Mouse (Mus musculus) kidney, embryonic 15.5 days (tissue): ENCODE measurements around the gene Gm20662. TPM values are rescaled to one million over a fixed set of nuclear protein-coding genes. Genes with fewer than 3 reads are reported as not detected.

Source experiments
- ATAC-seq: fragments of 200-750 bp; cut with Nextera tagmentation; replicated peaks from 2 replicates; pipeline ENCODE4 v1.8.0; 2017; ENCODE audit warnings: moderate TSS enrichment; ENCODE audit not compliant: low FRiP score
- H3K27ac ChIP-seq: fragments of 300-500 bp; sonication (generic); 2 replicates; pipeline ENCODE4 v1.5.1; 2015; ENCODE audit warnings: mild to moderate bottlenecking, inconsistent platforms
- H3K27me3 ChIP-seq: fragments of 300-500 bp; sonication (generic); 2 replicates; pipeline ENCODE4 v1.6.1; 2015; ENCODE audit warnings: inconsistent platforms
- H3K36me3 ChIP-seq: fragments of 300-500 bp; sonication (generic); 2 replicates; pipeline ENCODE4 v1.6.1; 2015; ENCODE audit warnings: inconsistent platforms
- H3K4me1 ChIP-seq: fragments of 300-500 bp; sonication (generic); 2 replicates; pipeline ENCODE4 v1.6.1; 2015; ENCODE audit warnings: inconsistent platforms
- H3K4me2 ChIP-seq: fragments of 300-500 bp; sonication (generic); 2 replicates; pipeline ENCODE4 v1.6.1; 2015; ENCODE audit warnings: moderate library complexity, mild to moderate bottlenecking, inconsistent platforms
- H3K4me3 ChIP-seq: fragments of 300-500 bp; sonication (generic); replicated peaks from 2 replicates; pipeline ENCODE4 v1.5.1; 2015; ENCODE audit warnings: mild to moderate bottlenecking, inconsistent platforms
- H3K9ac ChIP-seq: fragments of 300-500 bp; sonication (generic); 2 replicates; pipeline ENCODE4 v1.6.1; 2015; ENCODE audit warnings: mild to moderate bottlenecking, inconsistent platforms
- H3K9me3 ChIP-seq: fragments of 300-500 bp; sonication (generic); replicated peaks from 2 replicates; pipeline ENCODE4 v1.6.1; 2016; ENCODE audit warnings: inconsistent platforms
- WGBS: fragments of 180-500 bp; shearing (Covaris S2); methylation state at CpG from one replicate; pipeline ENCODE4 v1.1.7; 2015; ENCODE audit warnings: mixed read lengths; 5-methylcytosine and 5-hydroxymethylcytosine counted together
- polyA plus RNA-seq: library from polyadenylated mRNA; unstranded; fragments of >200 nt; fragmentation: Nextera tagmentation; extraction: Ambion mirVana; gene quantifications from 2 replicates; pipeline ENCODE4 v1.2.1, GENCODE M21; 2015

The Gm20662 gene
- polyA plus RNA-seq, 1 experiment from 2014 or later: 0.74 TPM

DNA sequence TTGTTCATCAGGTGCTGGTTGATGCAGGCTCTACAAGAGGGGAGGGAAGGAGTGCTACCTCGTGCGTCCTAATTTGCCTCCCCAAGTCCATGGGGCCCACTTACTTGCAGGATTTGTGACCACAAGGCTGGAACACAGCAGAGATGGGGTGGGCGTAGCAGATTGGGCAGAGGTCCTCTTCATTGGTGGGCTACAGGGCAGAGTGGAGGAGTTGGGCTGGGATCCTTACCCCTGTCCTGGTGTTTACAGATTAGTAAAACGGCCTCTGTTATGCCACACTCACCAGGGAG is 55.7 kb downstream of the Gm20662 start:
- H3K4me1 ChIP-seq: peaks cover 38% of the 10 kb centered on the region
- peaks cover 64% of the 10 kb centered on the region for H3K36me3 ChIP-seq
- H3K27ac ChIP-seq: no peak overlapping the region
- H3K27me3 ChIP-seq: no peaks in the 10 kb centered on the region
- H3K9me3 ChIP-seq: no peaks in the 10 kb centered on the region
- ATAC-seq: no peak
- no peak overlapping the region for H3K4me3 ChIP-seq
- 81% methylated on average over 4 of the region's 4 CpGs for WGBS
- H3K4me2 ChIP-seq: no peak overlapping the region
- no peak overlapping the region for H3K9ac ChIP-seq

DNA sequence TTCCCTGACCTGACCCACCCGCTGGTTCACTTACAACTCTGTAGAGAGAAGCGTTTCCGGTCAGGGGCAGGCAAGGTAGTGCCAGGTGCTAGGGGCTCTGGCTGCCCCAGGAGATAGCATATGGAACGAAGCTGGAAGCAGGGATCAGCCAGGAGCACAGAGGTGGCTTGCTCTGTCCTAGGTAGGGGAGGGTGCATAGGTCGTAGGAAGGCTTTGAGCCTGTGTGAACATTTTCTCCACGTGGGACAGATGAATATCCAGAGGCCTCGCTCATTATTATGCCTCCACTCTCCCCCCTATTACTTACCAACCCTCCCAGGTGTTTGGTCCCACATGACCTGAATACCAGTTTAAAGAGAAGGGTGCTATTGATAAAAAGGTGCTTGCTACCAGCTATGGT is 56.3 kb downstream of the Gm20662 start:
- H3K4me1 ChIP-seq: peaks cover 37% of the 10 kb centered on the region
- no peak overlapping the region for H3K4me2 ChIP-seq
- no peak overlapping the region for H3K4me3 ChIP-seq
- H3K27ac ChIP-seq: peak overlapping the region; percentile 11; the same call in 1 of the 2 replicates
- H3K9ac ChIP-seq: no peak overlapping the region
- WGBS: 72% methylated on average over 7 of the region's 7 CpGs
- no peaks in the 10 kb centered on the region for H3K9me3 ChIP-seq
- peaks cover 64% of the 10 kb centered on the region for H3K36me3 ChIP-seq
- no peak for ATAC-seq
- H3K27me3 ChIP-seq: no peaks in the 10 kb centered on the region

DNA sequence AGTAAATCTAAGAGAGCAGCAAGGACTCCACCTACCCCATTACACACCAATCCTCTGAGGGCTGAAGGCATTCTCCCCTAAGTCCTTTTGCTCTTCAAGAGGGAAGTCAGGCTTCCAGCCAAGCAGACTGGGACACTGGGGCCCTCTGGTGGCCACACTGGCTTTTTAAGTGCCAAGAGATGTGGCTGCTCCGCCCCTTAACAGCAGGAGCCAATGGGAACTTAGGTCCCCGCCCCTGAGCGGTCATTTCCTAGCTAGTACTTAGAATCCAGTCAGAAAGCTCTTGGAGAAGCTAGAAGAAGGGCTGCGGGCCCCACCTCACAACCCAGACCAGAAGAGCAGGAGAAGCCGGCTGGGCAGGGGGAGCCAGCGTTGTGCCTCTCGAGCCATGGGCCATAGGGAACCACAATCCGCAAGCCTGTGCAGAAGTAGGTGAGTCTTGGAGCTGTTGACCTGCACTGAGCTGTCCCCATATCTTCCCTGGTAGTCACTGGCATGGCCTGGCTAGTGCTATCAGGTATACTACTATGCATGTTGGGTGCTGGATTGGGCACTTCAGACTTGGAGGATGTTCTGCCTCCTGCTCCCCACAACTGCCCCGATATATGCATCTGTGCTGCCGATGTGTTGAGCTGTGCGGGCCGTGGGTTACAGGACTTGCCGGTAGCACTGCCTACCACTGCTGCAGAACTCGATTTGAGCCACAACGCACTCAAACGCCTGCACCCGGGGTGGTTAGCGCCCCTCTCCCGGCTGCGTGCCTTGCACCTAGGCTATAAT is 56.9 kb downstream of the Gm20662 start, which contains the start of gene Amigo3:
TSS of gene Amigo3 (plus strand) at position 275 of the 780 bp plus-strand sequence.
- Histone ChIP-seq H3K27ac (peak within 1 kb of the TSS; percentile 62), H3K9ac (peak within 1 kb of the TSS; percentile 44), H3K36me3 (peaks cover 67% of the 10 kb centered on the region), H3K4me1 (peaks cover 30% of the 10 kb centered on the region), H3K27me3 (no peaks in the 10 kb centered on the region), H3K4me3 (peak within 1 kb of the TSS; percentile 30), H3K4me2 (peak within 1 kb of the TSS; percentile 55), H3K9me3 (no peaks in the 10 kb centered on the region)
- WGBS: 55% methylated on average over 20 of the region's 20 CpGs
- ATAC-seq: peak; percentile 44

DNA sequence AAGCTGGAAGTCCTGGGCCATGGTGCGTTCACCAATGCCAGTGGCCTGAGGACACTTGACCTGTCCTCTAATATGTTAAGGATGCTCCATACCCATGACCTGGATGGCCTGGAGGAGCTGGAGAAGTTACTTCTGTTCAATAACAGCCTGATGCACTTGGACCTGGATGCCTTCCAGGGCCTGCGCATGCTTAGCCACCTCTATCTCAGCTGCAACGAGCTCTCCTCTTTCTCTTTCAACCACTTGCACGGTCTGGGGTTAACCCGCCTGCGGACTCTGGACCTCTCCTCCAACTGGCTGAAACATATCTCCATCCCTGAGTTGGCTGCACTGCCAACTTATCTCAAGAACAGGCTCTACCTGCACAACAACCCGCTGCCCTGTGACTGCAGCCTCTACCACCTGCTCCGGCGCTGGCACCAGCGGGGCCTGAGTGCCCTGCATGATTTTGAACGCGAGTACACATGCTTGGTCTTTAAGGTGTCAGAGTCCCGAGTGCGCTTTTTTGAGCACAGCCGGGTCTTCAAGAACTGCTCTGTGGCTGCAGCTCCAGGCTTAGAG is 57.6 kb downstream of the Gm20662 start:
- no peak for ATAC-seq
- Histone ChIP-seq H3K27me3 (no peaks in the 10 kb centered on the region), H3K4me1 (peaks cover 26% of the 10 kb centered on the region), H3K27ac (peak overlapping the region; percentile 62; the same call in 1 of the 2 replicates), H3K9me3 (no peaks in the 10 kb centered on the region), H3K4me2 (peak overlapping the region; percentile 55; the same call in 1 of the 2 replicates), H3K36me3 (peaks cover 74% of the 10 kb centered on the region), H3K4me3 (no peak overlapping the region; the same call in 1 of the 2 replicates), H3K9ac (0 out of 2 replicates have a peak overlapping the region, but pooled peaks have one; percentile 44)
- WGBS: 93% methylated on average over 15 of the region's 15 CpGs

DNA sequence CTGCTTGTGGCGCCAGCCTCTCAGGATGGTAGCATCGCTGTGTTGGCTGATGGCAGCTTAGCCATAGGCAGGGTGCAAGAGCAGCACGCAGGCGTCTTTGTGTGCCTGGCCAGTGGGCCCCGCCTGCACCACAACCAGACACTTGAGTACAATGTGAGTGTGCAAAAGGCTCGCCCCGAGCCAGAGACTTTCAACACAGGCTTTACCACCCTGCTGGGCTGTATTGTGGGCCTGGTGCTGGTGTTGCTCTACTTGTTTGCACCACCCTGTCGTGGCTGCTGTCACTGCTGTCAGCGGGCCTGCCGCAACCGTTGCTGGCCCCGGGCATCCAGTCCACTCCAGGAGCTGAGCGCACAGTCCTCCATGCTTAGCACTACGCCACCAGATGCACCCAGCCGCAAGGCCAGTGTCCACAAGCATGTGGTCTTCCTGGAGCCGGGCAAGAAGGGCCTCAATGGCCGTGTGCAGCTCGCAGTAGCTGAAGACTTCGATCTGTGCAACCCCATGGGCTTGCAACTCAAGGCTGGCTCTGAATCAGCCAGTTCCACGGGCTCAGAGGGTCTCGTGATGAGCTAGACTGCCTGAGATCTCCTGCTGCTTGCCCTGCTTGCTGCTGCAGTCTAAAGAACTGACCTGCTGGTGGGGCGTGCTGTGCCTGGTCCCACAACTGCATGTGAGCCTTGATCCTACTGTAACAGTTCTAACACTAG is 58.3 kb downstream of the Gm20662 start:
- Histone ChIP-seq H3K4me3 (no peak overlapping the region), H3K27ac (no peak overlapping the region), H3K9ac (no peak overlapping the region), H3K36me3 (peaks cover 81% of the 10 kb centered on the region), H3K4me2 (no peak overlapping the region), H3K9me3 (no peaks in the 10 kb centered on the region), H3K4me1 (peaks cover 24% of the 10 kb centered on the region), H3K27me3 (no peaks in the 10 kb centered on the region)
- 93% methylated on average over 22 of the region's 22 CpGs for WGBS
- no peak for ATAC-seq

DNA sequence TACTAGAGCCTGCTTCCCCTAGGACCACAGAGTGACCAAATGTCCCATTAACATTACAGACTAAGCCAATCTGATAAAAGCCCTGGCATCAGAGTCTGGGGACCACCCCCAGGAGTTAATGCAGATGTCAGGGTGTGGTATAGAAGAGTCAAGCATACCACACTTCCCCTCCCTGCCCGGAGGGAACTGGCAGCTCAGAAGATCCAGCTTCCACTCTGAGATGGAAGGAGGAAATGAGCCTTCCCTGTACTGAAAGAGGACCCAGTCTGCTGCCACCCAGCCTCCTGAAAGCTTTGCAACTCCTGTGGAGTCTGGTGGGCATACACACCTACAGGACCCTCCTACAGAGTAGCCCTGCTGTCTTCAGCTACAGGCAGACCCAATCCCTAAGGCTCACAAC is 58.9 kb downstream of the Gm20662 start:
- 68% methylated on average over 1 of the region's 1 CpGs for WGBS
- Histone ChIP-seq H3K9ac (no peak overlapping the region), H3K4me1 (peaks cover 18% of the 10 kb centered on the region), H3K27me3 (no peaks in the 10 kb centered on the region), H3K9me3 (no peaks in the 10 kb centered on the region), H3K27ac (no peak overlapping the region), H3K36me3 (peaks cover 87% of the 10 kb centered on the region), H3K4me2 (no peak overlapping the region), H3K4me3 (no peak overlapping the region)
- no peak for ATAC-seq

DNA sequence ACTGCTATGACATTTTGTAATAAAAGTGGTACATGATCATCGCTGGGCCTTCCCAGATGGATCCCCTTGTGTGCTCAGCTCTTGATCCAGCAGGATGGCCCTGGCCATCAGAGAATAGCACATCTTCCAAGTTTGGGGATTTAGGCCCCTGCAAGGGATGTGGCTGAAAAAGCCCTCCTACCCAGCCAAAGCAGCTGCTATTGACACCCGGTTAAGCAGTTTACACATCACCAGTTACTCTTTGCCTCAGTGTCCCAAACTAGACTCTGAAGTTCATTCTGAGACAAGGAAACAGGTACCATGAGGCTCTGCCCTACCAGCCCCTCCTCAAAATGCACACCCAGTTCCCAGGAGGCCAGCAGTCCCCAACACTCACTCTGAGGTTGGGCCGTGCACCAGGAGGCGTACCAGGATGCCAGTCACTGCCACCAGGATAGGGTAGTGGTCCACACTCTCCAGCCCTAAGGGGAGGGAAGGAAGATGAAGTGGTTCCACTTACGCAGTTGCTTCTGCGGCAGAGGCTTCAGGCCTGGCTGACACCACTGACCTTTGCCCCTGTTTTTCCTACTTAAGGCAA is 59.6 kb downstream of the Gm20662 start:
- no peak overlapping the region for H3K4me3 ChIP-seq
- WGBS: 90% methylated on average over 6 of the region's 6 CpGs
- no peak overlapping the region for H3K4me2 ChIP-seq
- peaks cover 85% of the 10 kb centered on the region for H3K36me3 ChIP-seq
- peaks cover 12% of the 10 kb centered on the region for H3K4me1 ChIP-seq
- no peaks in the 10 kb centered on the region for H3K27me3 ChIP-seq
- no peak overlapping the region for H3K9ac ChIP-seq
- H3K27ac ChIP-seq: no peak overlapping the region
- no peak for ATAC-seq
- H3K9me3 ChIP-seq: no peaks in the 10 kb centered on the region

DNA sequence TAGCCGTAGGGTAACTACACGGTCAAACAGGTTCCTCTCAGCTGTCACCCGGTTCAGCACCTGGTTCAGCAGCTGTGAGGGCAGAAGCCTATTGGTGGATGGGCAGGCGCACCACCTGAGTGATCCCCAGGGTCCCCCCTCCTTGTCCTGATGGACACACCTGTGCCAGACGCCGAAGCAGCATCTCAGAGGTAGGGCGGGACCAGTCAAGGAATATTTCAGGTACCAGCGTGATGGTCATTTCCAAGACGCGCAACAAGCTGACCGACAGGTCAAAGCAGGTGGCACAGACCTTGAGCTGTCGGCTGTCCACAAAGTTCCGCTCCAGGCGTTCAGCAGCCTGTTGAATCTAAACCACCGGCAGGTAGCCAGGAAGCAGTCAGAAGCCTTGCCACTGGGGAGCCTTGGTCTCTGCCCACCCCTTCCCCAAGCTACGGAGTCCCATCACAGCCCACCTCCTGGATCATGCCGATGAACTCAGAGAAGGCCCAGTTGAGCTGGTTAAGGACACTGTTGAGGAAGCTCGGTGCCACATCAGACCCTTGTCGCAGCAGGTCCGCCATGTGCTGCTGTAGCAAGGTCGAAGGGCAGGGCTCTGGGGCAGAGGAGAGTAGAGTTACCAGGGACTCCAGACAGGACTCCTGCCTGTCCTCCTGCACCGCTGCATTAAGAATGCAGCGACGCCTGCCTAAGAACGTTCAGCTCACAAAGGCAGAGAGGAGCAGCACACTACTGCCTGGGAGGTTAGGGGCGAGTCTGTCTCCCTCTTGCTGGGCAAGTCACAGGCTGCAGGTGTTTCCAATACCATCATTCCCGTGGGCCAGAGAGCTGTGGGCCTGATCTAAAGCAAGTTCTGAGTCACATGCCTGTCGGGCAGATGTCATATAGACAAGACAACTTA is 60.5 kb downstream of the Gm20662 start:
- H3K4me3 ChIP-seq: no peak overlapping the region
- H3K27me3 ChIP-seq: no peaks in the 10 kb centered on the region
- peaks cover 82% of the 10 kb centered on the region for H3K36me3 ChIP-seq
- no peaks in the 10 kb centered on the region for H3K9me3 ChIP-seq
- no peak overlapping the region for H3K9ac ChIP-seq
- peaks cover 12% of the 10 kb centered on the region for H3K4me1 ChIP-seq
- ATAC-seq: no peak
- H3K27ac ChIP-seq: no peak overlapping the region
- no peak overlapping the region for H3K4me2 ChIP-seq
- WGBS: 82% methylated on average over 28 of the region's 28 CpGs

DNA sequence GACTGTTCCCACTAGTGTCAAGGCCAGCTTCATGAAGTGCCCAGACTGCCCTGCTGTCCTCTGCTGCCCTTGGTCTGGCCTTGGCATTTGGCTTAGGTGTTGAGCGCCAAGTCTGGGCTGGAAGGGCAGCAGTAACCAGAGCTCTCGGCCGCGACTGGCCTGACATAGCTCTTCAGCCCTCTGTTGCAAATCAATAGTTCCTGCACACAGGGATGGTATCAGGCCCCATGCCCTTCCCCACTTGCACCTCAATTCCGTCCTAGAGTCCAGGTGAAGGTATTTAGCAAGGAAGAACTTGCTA is 61.1 kb downstream of the Gm20662 start:
- peaks cover 82% of the 10 kb centered on the region for H3K36me3 ChIP-seq
- no peak for ATAC-seq
- no peak overlapping the region for H3K4me3 ChIP-seq
- H3K27me3 ChIP-seq: no peaks in the 10 kb centered on the region
- 94% methylated on average over 5 of the region's 5 CpGs for WGBS
- peaks cover 12% of the 10 kb centered on the region for H3K4me1 ChIP-seq
- no peak overlapping the region for H3K9ac ChIP-seq
- H3K27ac ChIP-seq: no peak overlapping the region
- H3K4me2 ChIP-seq: no peak overlapping the region
- H3K9me3 ChIP-seq: no peaks in the 10 kb centered on the region

DNA sequence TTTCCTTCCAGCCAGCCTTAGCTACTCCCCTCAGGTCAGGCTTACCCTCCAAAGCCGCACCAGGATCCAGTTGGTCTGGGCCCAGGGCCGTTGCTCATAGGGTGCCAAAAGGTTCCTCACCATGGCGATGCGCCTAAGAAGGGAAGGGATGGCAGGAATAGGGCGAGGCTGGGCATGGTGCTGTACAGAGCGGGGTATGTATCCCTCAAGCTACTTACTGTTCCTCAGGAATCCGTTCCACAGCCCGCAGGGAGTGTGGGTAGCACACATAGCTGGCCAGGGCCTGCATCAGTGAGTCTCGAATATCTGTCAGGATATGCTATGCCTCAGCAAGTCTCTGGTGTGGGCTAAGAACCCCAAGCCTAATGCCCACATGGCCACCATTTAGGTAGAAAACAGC is 62.1 kb downstream of the Gm20662 start:
- H3K27ac ChIP-seq: no peak overlapping the region
- no peaks in the 10 kb centered on the region for H3K9me3 ChIP-seq
- H3K9ac ChIP-seq: no peak overlapping the region
- ATAC-seq: no peak
- H3K4me2 ChIP-seq: no peak overlapping the region
- H3K36me3 ChIP-seq: peaks cover 91% of the 10 kb centered on the region
- WGBS: 95% methylated on average over 9 of the region's 9 CpGs
- H3K27me3 ChIP-seq: no peaks in the 10 kb centered on the region
- H3K4me3 ChIP-seq: no peak overlapping the region
- peaks cover 4% of the 10 kb centered on the region for H3K4me1 ChIP-seq

DNA sequence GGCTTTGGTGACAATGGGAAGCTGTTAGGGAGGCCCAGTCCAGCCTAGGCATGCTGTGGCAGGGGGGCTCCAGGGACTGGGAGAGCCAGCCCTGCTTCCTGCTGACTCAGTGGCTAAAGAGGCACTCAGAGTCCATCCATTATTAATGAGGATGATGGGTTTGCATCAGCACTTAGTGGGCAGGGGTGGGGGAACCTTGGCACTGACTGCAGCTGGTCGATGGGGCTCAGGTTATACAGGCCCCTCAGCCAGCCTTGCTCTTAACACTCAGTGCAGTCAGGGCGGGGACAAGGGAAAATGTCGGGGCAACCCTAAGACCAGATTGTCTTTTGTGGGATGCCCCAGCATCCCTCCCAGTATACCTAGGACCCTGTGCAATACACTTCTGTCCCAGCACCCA is 66.0 kb downstream of the Gm20662 start:
- H3K4me1 ChIP-seq: no peaks in the 10 kb centered on the region
- WGBS: 89% methylated on average over 3 of the region's 3 CpGs
- no peak overlapping the region for H3K4me2 ChIP-seq
- H3K9me3 ChIP-seq: no peaks in the 10 kb centered on the region
- no peak overlapping the region for H3K27ac ChIP-seq
- no peaks in the 10 kb centered on the region for H3K27me3 ChIP-seq
- no peak overlapping the region for H3K4me3 ChIP-seq
- peaks cover 88% of the 10 kb centered on the region for H3K36me3 ChIP-seq
- no peak overlapping the region for H3K9ac ChIP-seq
- ATAC-seq: no peak
